Mouse (Mus musculus) stomach, embryonic 15.5 days (tissue): ENCODE measurements around the gene Arhgap10. TPM values are rescaled to one million over a fixed set of nuclear protein-coding genes. Genes with fewer than 3 reads are reported as not detected.

ENCODE experiments used
- ATAC-seq: fragments of 200-750 bp; cut with Nextera tagmentation; 2 replicates; pipeline ENCODE4 v1.8.0; 2017; ENCODE audit warnings: low read depth, moderate number of reproducible peaks, moderate TSS enrichment; ENCODE audit not compliant: insufficient read depth, low FRiP score
- H3K27ac ChIP-seq: fragments of 300-500 bp; sonication (generic); 2 replicates; pipeline ENCODE4 v1.5.1; 2015; ENCODE audit warnings: mild to moderate bottlenecking, inconsistent platforms
- H3K27me3 ChIP-seq: fragments of 300-500 bp; sonication (generic); replicated peaks from 2 replicates; pipeline ENCODE4 v1.6.1; 2015; ENCODE audit warnings: inconsistent platforms
- H3K36me3 ChIP-seq: fragments of 300-500 bp; sonication (generic); 2 replicates; pipeline ENCODE4 v1.6.1; 2015; ENCODE audit warnings: inconsistent platforms
- H3K4me1 ChIP-seq: fragments of 300-500 bp; sonication (generic); 2 replicates; pipeline ENCODE4 v1.6.1; 2015; ENCODE audit warnings: inconsistent platforms
- H3K4me2 ChIP-seq: fragments of 300-500 bp; sonication (generic); 2 replicates; pipeline ENCODE4 v1.6.1; 2015; ENCODE audit warnings: mild to moderate bottlenecking, inconsistent platforms
- H3K4me3 ChIP-seq: fragments of 300-500 bp; sonication (generic); replicated peaks from 2 replicates; pipeline ENCODE4 v1.5.1; 2015; ENCODE audit warnings: inconsistent platforms
- H3K9ac ChIP-seq: fragments of 300-500 bp; sonication (generic); 2 replicates; pipeline ENCODE4 v1.6.1; 2015; ENCODE audit warnings: inconsistent platforms
- H3K9me3 ChIP-seq: fragments of 300-500 bp; sonication (generic); 2 replicates; pipeline ENCODE4 v1.6.1; 2016; ENCODE audit warnings: inconsistent platforms
- WGBS: fragments of 180-500 bp; shearing (Covaris S2); methylation state at CpG from one replicate; pipeline ENCODE4 v1.1.7; 2015; 5-methylcytosine and 5-hydroxymethylcytosine counted together
- polyA plus RNA-seq: library from polyadenylated mRNA; unstranded; fragments of >200 nt; fragmentation: Nextera tagmentation; extraction: Ambion mirVana; gene quantifications from 2 replicates; pipeline ENCODE4 v1.2.1, GENCODE M21; 2015

Arhgap10 gene
- polyA plus RNA-seq, 1 experiment from 2014 or later, result 29.4 TPM

GRCm38 (mm10) chr8:77354189-77354588, 163.6 kb downstream of the Arhgap10 start:
- H3K9me3 ChIP-seq, result no peaks in the 10 kb centered on the region
- H3K4me3 ChIP-seq, result no peak overlapping the region
- no peak for ATAC-seq
- no peaks in the 10 kb centered on the region for H3K27me3 ChIP-seq
- no peak overlapping the region for H3K4me2 ChIP-seq
- H3K36me3 ChIP-seq, result no peaks in the 10 kb centered on the region; the same call in 1 of the 2 replicates
- H3K27ac ChIP-seq, result no peak overlapping the region
- H3K4me1 ChIP-seq, result no peaks in the 10 kb centered on the region
- no peak overlapping the region for H3K9ac ChIP-seq
- WGBS, result 80% methylated on average over 1 of the region's 1 CpGs

GRCm38 (mm10) chr8:77351177-77351860, 166.4 kb downstream of the Arhgap10 start:
- Histone ChIP-seq H3K4me2 (no peak overlapping the region), H3K4me1 (no peaks in the 10 kb centered on the region), H3K4me3 (no peak overlapping the region), H3K36me3 (no peaks in the 10 kb centered on the region), H3K27me3 (no peaks in the 10 kb centered on the region), H3K9ac (no peak overlapping the region), H3K9me3 (no peaks in the 10 kb centered on the region), H3K27ac (no peak overlapping the region)
- WGBS, result 84% methylated on average over 9 of the region's 9 CpGs
- ATAC-seq, result no peak

DNA sequence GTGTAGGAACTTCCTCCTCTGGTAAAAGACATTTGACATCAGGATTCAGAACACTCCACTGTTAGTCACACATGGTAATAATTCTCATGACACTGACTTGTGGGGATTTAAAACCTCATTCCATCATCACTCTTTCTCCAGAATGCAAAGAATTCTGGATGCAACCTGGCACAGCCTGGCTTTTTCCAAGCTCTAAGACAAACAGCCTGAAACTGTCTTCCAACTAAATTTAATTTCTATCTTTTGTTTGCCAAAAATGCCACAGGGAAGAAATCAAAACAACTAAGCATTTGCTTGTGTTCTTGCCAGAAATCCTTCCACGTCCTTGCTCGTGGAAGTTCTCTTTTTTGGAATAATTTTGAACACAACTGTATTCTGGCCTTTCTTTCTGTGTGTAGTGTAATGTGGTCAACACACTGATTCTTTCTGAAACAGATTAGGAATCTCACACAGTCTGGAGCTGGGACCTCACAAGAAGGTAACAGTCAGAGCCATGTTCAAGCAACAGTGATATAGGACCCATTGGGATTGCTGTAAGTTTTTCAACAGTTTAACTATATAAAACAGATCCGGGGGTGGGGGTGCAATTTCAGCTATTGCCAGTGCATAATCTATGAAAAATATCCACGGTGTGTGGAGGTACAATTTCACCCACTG, 167.5 kb downstream of the Arhgap10 start:
- ATAC-seq, result no peak
- H3K4me2 ChIP-seq, result no peak overlapping the region
- no peaks in the 10 kb centered on the region for H3K4me1 ChIP-seq
- H3K9me3 ChIP-seq, result no peaks in the 10 kb centered on the region
- H3K9ac ChIP-seq, result no peak overlapping the region
- WGBS, result 76% methylated on average over 4 of the region's 4 CpGs
- H3K36me3 ChIP-seq, result no peaks in the 10 kb centered on the region
- H3K4me3 ChIP-seq, result no peak overlapping the region
- H3K27ac ChIP-seq, result no peak overlapping the region
- no peaks in the 10 kb centered on the region for H3K27me3 ChIP-seq

DNA sequence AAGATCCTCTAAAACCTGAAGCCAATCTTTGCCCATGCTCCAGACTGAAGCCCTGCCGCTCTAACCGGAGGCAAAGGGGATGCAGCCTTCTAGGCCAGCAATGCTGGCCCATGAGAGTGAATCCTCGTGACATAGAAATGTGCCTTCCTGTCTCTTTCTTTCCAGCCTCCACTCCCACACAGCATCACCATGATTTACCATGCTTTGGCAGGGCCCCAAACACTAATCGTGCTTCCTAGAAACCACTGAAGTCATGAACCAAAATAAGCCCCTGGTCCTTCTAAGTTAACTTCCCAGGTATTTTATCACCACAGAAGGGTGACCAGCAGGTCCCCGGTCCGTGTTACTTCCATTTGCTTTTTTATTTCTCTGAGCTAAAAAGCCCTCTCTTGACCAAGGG, 173.8 kb downstream of the Arhgap10 start:
- H3K4me1 ChIP-seq, result peaks cover 4% of the 10 kb centered on the region; the same call in 1 of the 2 replicates
- 85% methylated on average over 6 of the region's 6 CpGs for WGBS
- H3K27me3 ChIP-seq, result no peaks in the 10 kb centered on the region
- H3K4me2 ChIP-seq, result no peak overlapping the region
- ATAC-seq, result no peak
- H3K4me3 ChIP-seq, result no peak overlapping the region
- no peak overlapping the region for H3K27ac ChIP-seq
- H3K36me3 ChIP-seq, result 0 out of 2 replicates have a peak, but pooled peaks cover 9% of the 10 kb centered on the region
- H3K9ac ChIP-seq, result no peak overlapping the region
- H3K9me3 ChIP-seq, result no peaks in the 10 kb centered on the region

- ATAC-seq, result no peak
- H3K4me3 ChIP-seq, result no peak overlapping the region
- 90% methylated on average over 3 of the region's 3 CpGs for WGBS
These were observed 174.4 kb downstream of the Arhgap10 start for GRCm38 (mm10) chr8:77343335-77343734.

DNA sequence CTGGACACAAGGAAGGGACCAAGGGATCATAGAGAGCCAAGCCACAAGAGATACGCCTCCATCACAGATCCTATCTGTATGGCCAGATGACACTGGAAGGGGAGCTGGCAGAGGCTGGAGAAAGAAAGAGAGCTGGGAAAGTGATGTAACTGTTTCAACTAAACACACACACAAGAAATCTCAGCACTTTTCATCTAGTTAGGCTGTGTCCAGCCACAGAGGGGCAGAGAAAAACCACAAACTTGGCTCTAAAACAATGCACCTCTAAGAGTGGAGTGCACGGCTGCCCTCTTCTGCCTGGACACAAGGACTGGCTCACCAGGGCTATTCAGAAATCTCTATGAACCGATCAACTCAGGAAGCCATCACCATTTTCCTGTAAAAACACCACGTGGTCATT, 175.6 kb downstream of the Arhgap10 start:
- Histone ChIP-seq H3K36me3 (0 out of 2 replicates have a peak, but pooled peaks cover 9% of the 10 kb centered on the region), H3K27ac (no peak overlapping the region)
- WGBS, result 78% methylated on average over 4 of the region's 4 CpGs

More at GRCm38 (mm10) chr8:77343335-77343734, 174.4 kb downstream of the Arhgap10 start:
- Histone ChIP-seq H3K9me3 (no peaks in the 10 kb centered on the region), H3K9ac (no peak overlapping the region), H3K4me2 (no peak overlapping the region), H3K36me3 (0 out of 2 replicates have a peak, but pooled peaks cover 9% of the 10 kb centered on the region), H3K27ac (no peak overlapping the region), H3K27me3 (no peaks in the 10 kb centered on the region), H3K4me1 (peaks cover 4% of the 10 kb centered on the region; the same call in 1 of the 2 replicates)

GRCm38 (mm10) chr8:77341329-77341728, 176.4 kb downstream of the Arhgap10 start:
- Histone ChIP-seq H3K27me3 (no peaks in the 10 kb centered on the region), H3K36me3 (0 out of 2 replicates have a peak, but pooled peaks cover 9% of the 10 kb centered on the region), H3K4me2 (no peak overlapping the region), H3K27ac (no peak overlapping the region), H3K9me3 (no peaks in the 10 kb centered on the region), H3K9ac (no peak overlapping the region), H3K4me3 (no peak overlapping the region), H3K4me1 (peaks cover 4% of the 10 kb centered on the region; the same call in 1 of the 2 replicates)
- no peak for ATAC-seq
- 56% methylated on average over 9 of the region's 9 CpGs for WGBS

More for the DNA sequence above, 175.6 kb downstream of the Arhgap10 start:
- no peak for ATAC-seq
- H3K4me3 ChIP-seq, result no peak overlapping the region
- peaks cover 4% of the 10 kb centered on the region; the same call in 1 of the 2 replicates for H3K4me1 ChIP-seq
- no peak overlapping the region for H3K9ac ChIP-seq
- no peak overlapping the region for H3K4me2 ChIP-seq
- H3K9me3 ChIP-seq, result no peaks in the 10 kb centered on the region
- H3K27me3 ChIP-seq, result no peaks in the 10 kb centered on the region

DNA sequence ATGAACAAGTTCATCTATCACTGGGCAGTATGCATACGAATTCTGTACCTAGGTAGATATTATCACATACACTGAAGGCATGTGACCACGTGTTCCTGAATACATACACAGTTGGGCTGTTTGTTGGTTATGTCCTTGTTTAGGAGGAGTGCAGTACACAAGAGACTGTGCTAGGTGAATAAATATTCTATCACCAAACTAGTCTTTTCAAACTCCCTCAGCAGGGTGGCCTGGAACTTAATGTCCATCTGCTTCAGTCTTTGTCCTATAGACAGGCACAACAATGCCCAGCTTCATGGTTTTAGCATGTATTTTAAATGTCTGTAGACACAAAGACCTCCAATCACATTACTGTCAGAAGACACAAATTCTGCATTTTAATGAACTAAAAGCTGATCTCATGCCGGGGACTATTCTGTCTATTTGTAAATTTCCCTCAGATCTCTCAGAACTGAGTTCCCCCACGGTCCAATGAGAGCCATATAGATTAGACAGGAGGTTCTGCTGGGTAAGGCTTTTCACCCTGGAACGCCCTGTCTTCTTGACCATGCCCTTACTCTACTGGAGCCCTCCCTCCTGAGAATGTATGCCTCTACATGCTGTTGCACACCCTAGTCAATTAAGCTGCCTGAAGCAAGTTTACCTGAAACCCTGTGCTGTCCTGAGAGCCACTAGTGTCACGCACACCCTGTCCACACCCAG, 177.6 kb downstream of the Arhgap10 start:
- no peaks in the 10 kb centered on the region for H3K9me3 ChIP-seq
- ATAC-seq, result no peak
- no peaks in the 10 kb centered on the region for H3K27me3 ChIP-seq
- 88% methylated on average over 6 of the region's 6 CpGs for WGBS
- H3K4me1 ChIP-seq, result peaks cover 4% of the 10 kb centered on the region; the same call in 1 of the 2 replicates
- no peak overlapping the region for H3K4me3 ChIP-seq
- no peak overlapping the region for H3K4me2 ChIP-seq
- no peak overlapping the region for H3K27ac ChIP-seq
- H3K9ac ChIP-seq, result no peak overlapping the region
- 0 out of 2 replicates have a peak, but pooled peaks cover 9% of the 10 kb centered on the region for H3K36me3 ChIP-seq

- H3K4me3 ChIP-seq, result no peak overlapping the region
- H3K36me3 ChIP-seq, result peaks cover 6% of the 10 kb centered on the region; the same call in 1 of the 2 replicates
- H3K4me2 ChIP-seq, result no peak overlapping the region
- no peaks in the 10 kb centered on the region for H3K9me3 ChIP-seq
- no peaks in the 10 kb centered on the region for H3K27me3 ChIP-seq
- H3K4me1 ChIP-seq, result peaks cover 4% of the 10 kb centered on the region; the same call in 1 of the 2 replicates
- peak; percentile 33; the same call in 1 of the 2 replicates for ATAC-seq
- 60% methylated on average over 12 of the region's 12 CpGs for WGBS
- H3K9ac ChIP-seq, result no peak overlapping the region
- H3K27ac ChIP-seq, result no peak overlapping the region
These were observed 180.5 kb downstream of the Arhgap10 start for GRCm38 (mm10) chr8:77337272-77337671.

DNA sequence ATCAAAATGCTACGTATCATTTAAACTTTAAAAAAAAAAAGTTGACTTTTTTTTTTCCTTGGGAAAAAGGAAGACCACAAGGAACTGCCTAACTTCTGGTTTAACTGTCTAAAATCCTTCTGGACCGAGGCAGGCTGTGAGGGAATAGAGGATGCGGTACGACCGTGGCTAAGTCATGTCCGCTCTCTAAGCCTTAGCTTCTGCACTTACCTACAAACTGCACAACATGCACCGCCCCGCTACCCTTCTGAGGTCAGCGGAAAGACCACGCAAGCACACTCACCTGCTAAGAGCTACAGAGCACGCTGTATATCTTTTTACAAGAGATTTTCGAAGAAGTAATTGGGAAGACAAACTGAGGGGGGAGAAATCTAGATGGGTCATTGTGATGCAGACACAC, 186.6 kb downstream of the Arhgap10 start:
- Histone ChIP-seq H3K27ac (no peak overlapping the region), H3K4me1 (no peaks in the 10 kb centered on the region), H3K9me3 (no peaks in the 10 kb centered on the region), H3K9ac (no peak overlapping the region), H3K27me3 (no peaks in the 10 kb centered on the region), H3K4me3 (no peak overlapping the region), H3K4me2 (no peak overlapping the region), H3K36me3 (peaks cover 6% of the 10 kb centered on the region; the same call in 1 of the 2 replicates)
- no peak for ATAC-seq
- WGBS, result 88% methylated on average over 12 of the region's 12 CpGs

DNA sequence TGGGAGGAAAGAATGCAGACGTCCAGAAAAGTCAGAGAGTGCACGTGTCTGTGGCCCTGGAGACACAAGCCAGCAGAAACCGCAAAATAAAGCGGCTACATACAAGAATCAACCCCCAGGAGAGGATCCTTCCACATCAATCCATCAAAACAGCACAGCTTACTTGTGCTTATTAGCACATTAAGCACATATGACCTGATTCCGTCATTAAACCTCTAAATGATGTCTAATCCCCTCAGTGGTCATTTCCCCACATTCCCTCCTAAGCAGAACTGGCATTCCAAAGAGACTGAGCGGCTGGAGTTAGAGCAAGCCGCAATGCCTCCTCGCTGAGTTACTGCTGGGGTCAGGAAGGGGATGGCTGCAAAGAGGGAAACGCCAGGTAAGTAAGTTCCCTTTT, 187.4 kb downstream of the Arhgap10 start:
- no peak overlapping the region for H3K4me2 ChIP-seq
- H3K27ac ChIP-seq, result no peak overlapping the region
- no peak overlapping the region for H3K9ac ChIP-seq
- WGBS, result 80% methylated on average over 9 of the region's 9 CpGs
- no peaks in the 10 kb centered on the region for H3K9me3 ChIP-seq
- H3K4me1 ChIP-seq, result no peaks in the 10 kb centered on the region
- H3K36me3 ChIP-seq, result peaks cover 6% of the 10 kb centered on the region; the same call in 1 of the 2 replicates
- no peak overlapping the region for H3K4me3 ChIP-seq
- ATAC-seq, result no peak
- no peaks in the 10 kb centered on the region for H3K27me3 ChIP-seq
